Mouse (Mus musculus) kidney, embryonic 14.5 days (tissue): ENCODE measurements at regions not wholly inside any gene's neighbourhood (a gene's known extent, or its start where the extent isn't known, plus 50 kb on each side); places are given as distances from the start of the nearest gene placed in this dataset.

Experiments
- ATAC-seq: fragments of 200-750 bp; cut with Nextera tagmentation; 2 replicates; pipeline ENCODE4 v1.8.0; 2017; ENCODE audit warnings: moderate number of reproducible peaks, mild to moderate bottlenecking, moderate TSS enrichment, moderate library complexity; ENCODE audit not compliant: low FRiP score, low TSS enrichment
- H3K27ac ChIP-seq: fragments of 300-500 bp; sonication (generic); 2 replicates; pipeline ENCODE4 v1.5.1; 2014; ENCODE audit warnings: low read depth, mild to moderate bottlenecking, low read length, moderate library complexity, mixed read lengths
- H3K27me3 ChIP-seq: fragments of 300-500 bp; sonication (generic); 2 replicates; pipeline ENCODE4 v1.6.1; 2014; ENCODE audit warnings: mild to moderate bottlenecking, low read length; ENCODE audit not compliant: control insufficient read depth, insufficient read depth
- H3K36me3 ChIP-seq: fragments of 300-500 bp; sonication (generic); 2 replicates; pipeline ENCODE4 v1.6.1; 2014; ENCODE audit warnings: low read length, mixed read lengths; ENCODE audit not compliant: control insufficient read depth, insufficient read depth
- H3K4me1 ChIP-seq: fragments of 300-500 bp; sonication (generic); 2 replicates; pipeline ENCODE4 v1.6.1; 2014; ENCODE audit warnings: low read length, mixed read lengths; ENCODE audit not compliant: control insufficient read depth, insufficient read depth
- H3K4me2 ChIP-seq: fragments of 300-500 bp; sonication (generic); replicated peaks from 2 replicates; pipeline ENCODE4 v1.6.1; 2014; ENCODE audit warnings: low read depth, mild to moderate bottlenecking, low read length
- H3K4me3 ChIP-seq: fragments of 300-500 bp; sonication (generic); 2 replicates; pipeline ENCODE4 v1.5.1; 2014; ENCODE audit warnings: mild to moderate bottlenecking, low read length
- H3K9ac ChIP-seq: fragments of 300-500 bp; sonication (generic); 2 replicates; pipeline ENCODE4 v1.6.1; 2014; ENCODE audit warnings: low read depth, mild to moderate bottlenecking, low read length, moderate library complexity
- H3K9me3 ChIP-seq: fragments of 300-500 bp; sonication (generic); 2 replicates; pipeline ENCODE4 v1.6.1; 2016; ENCODE audit warnings: low read length; ENCODE audit not compliant: control insufficient read depth
- WGBS: fragments of 180-500 bp; shearing (Covaris S2); extraction: QIAGEN DNeasy Blood & Tissue Kit; methylation state at CpG from one replicate; pipeline ENCODE4 v1.1.7; 2014; 5-methylcytosine and 5-hydroxymethylcytosine counted together

DNA sequence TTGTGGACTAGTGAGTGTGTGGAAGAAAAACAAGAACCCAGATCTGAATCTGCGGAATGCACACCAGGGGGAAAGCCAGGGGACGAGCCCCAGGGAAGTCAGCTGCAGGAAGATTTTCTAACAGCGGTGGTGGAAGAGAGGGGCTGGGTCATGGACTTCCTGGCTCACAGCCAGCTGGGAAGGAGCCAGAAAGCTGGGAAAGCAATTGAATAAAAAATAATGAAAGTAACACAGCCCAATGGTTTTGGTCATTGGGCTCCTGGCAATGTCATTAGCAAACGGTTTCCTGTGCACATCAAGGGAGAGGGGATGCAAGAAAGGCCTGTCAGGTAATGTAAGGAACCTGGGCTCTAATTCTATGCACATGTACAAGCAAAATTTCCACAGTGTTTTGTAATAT, 273.9 kb upstream of the Klf12 start:
- no peak overlapping the region for H3K4me3 ChIP-seq

DNA sequence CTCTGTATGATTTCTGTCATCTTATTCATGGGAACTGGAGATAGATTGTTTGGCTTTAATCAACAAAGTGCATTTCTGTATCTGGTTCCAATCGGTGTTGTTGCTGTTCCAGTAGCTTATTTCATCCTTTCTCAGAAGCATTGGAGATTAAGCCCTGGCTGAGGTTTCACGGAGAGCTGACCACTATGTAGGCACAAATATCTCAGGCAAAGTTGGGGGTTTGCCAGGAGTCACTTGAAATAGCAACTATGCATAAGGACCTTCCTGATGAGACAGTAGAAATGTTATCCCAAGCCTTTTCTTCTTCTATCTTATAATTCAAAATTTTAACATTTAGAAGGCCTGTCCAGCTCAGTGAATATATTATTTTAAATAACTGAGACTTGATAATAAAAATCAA, 268.0 kb upstream of the Klf12 start:
- no peak overlapping the region for H3K4me3 ChIP-seq
- H3K9me3 ChIP-seq: no peaks in the 10 kb centered on the region
- H3K4me2 ChIP-seq: no peak overlapping the region
- no peaks in the 10 kb centered on the region for H3K4me1 ChIP-seq
- 87% methylated on average over 2 of the region's 2 CpGs for WGBS
- H3K36me3 ChIP-seq: no peaks in the 10 kb centered on the region
- no peak for ATAC-seq
- no peak overlapping the region for H3K27ac ChIP-seq
- H3K9ac ChIP-seq: no peak overlapping the region
- no peaks in the 10 kb centered on the region for H3K27me3 ChIP-seq

More for the DNA sequence above, 273.9 kb upstream of the Klf12 start:
- H3K36me3 ChIP-seq: no peaks in the 10 kb centered on the region
- WGBS: 15% methylated on average over 4 of the region's 4 CpGs
- no peak overlapping the region for H3K9ac ChIP-seq
- H3K27me3 ChIP-seq: no peaks in the 10 kb centered on the region
- no peak overlapping the region for H3K4me2 ChIP-seq
- no peak overlapping the region for H3K27ac ChIP-seq
- peak; percentile 39; the same call in 1 of the 2 replicates for ATAC-seq
- no peaks in the 10 kb centered on the region for H3K4me1 ChIP-seq
- no peaks in the 10 kb centered on the region for H3K9me3 ChIP-seq

DNA sequence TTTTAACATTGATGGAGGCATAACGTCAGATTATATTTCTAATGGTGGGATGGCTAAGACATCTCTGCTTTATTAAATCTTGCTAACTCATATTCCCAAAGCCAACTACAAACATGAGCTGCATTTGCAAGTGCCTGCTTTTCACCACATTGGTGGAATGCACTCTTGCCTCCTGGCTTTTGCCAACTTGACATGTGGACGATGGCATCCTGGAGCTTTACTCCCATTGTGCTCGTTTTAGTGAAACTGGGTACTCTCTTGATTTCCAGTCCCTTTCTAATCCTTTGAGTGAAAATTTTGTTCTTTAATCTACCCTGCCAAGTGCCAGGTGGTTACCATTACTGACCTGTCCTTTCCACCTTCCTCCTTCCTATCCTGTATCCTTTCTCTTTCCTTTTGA, 265.8 kb upstream of the Klf12 start:
- no peaks in the 10 kb centered on the region for H3K36me3 ChIP-seq
- no peak overlapping the region for H3K4me3 ChIP-seq
- H3K27me3 ChIP-seq: no peaks in the 10 kb centered on the region
- no peak overlapping the region for H3K27ac ChIP-seq
- H3K4me1 ChIP-seq: no peaks in the 10 kb centered on the region
- H3K4me2 ChIP-seq: no peak overlapping the region
- ATAC-seq: no peak
- no peaks in the 10 kb centered on the region for H3K9me3 ChIP-seq
- WGBS: 91% methylated on average over 3 of the region's 3 CpGs
- H3K9ac ChIP-seq: no peak overlapping the region

DNA sequence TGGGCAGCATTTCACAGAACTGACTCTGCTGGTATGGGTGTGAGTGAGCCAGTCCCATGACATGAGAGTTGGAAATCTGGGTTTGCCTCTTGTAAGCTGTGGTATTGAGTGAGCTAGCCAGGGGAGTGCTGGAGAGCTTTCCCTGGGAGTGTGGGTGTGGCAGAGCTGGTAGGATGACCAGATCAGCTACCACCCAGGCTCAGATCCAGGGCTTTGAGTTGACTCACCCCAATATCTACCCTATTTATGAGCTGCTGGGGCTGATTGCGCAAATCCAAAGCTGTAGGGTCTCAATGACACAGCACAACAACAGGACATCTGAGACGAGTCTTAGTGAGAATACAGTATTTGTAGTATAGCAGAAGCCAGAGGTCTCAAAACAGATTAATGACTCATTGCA, 245.7 kb upstream of the Klf12 start:
- no peaks in the 10 kb centered on the region for H3K4me1 ChIP-seq
- H3K9ac ChIP-seq: no peak overlapping the region
- H3K27ac ChIP-seq: no peak overlapping the region
- ATAC-seq: no peak
- H3K9me3 ChIP-seq: no peaks in the 10 kb centered on the region
- no peaks in the 10 kb centered on the region for H3K36me3 ChIP-seq
- no peaks in the 10 kb centered on the region for H3K27me3 ChIP-seq
- WGBS: 83% methylated on average over 2 of the region's 2 CpGs
- no peak overlapping the region for H3K4me3 ChIP-seq
- no peak overlapping the region for H3K4me2 ChIP-seq

DNA sequence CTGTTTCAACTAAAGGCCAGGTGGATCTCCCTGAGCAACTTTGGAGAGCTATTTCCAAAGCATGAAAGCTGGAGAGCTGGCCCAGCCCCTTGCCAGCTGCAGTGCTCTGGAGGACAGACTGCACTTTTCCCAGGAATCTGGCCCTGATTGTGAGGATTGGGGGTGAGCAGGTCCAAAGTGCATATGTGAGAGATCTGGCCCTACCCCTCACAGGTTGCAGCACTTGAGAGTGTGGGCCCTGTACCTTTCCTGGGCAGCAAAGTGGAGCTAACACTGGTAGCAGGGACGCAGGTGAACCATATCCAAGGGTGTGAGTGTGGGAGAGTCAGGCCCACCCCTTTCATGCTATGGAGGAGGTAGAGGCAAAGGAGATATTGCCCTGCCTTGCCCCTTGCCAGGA, 245.3 kb upstream of the Klf12 start:
- Histone ChIP-seq H3K9ac (no peak overlapping the region), H3K4me3 (no peak overlapping the region), H3K36me3 (no peaks in the 10 kb centered on the region), H3K27me3 (no peaks in the 10 kb centered on the region), H3K9me3 (no peaks in the 10 kb centered on the region), H3K4me2 (no peak overlapping the region), H3K27ac (no peak overlapping the region), H3K4me1 (no peaks in the 10 kb centered on the region)
- no peak for ATAC-seq
- 63% methylated on average over 1 of the region's 1 CpGs for WGBS

DNA sequence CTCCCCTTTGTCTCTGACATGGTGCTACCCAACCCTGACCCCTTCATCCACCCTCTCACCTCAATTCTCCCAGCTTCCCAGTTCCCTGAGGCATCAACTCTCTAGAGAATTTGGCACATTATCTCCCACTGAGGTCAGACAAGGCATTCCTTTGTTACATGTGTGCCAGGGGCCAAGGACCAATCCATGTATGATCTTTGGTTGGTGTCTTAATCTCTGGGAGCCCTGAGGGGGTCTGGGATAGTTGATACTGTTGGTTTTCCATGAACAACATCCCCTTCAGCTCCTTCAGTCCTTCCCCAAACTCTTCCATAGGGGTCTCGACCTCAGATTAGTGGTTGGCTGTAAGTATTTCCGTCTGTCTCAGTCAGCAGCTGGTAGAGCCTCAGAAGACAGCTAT, 224.9 kb upstream of the Klf12 start:
- Histone ChIP-seq H3K9me3 (no peaks in the 10 kb centered on the region), H3K4me2 (no peak overlapping the region), H3K27ac (no peak overlapping the region), H3K4me3 (no peak overlapping the region), H3K36me3 (no peaks in the 10 kb centered on the region), H3K9ac (no peak overlapping the region), H3K4me1 (no peaks in the 10 kb centered on the region), H3K27me3 (no peaks in the 10 kb centered on the region)
- WGBS: 66% methylated on average over 2 of the region's 2 CpGs
- no peak for ATAC-seq

DNA sequence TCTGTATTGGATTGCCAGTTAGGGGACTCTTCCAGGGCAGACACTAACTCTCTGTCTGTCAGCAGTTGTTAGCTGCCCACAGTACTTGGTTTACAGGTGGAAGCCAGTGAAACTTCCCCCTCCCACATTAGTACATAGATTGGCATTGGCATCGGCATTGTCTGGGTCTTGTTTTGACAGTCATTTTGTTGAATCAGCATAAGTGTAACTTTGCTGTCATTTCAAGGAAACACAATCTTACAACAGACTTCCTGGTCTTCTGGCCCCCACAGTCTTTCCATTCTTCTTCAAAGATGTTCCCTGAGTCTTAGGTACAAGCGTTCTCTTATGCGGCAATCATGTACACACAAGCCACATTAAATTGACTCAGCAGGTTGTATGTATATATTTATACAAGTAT, 223.6 kb upstream of the Klf12 start:
- Histone ChIP-seq H3K4me2 (no peak overlapping the region), H3K36me3 (no peaks in the 10 kb centered on the region), H3K9me3 (no peaks in the 10 kb centered on the region), H3K4me1 (no peaks in the 10 kb centered on the region), H3K27me3 (no peaks in the 10 kb centered on the region), H3K4me3 (no peak overlapping the region), H3K27ac (no peak overlapping the region), H3K9ac (no peak overlapping the region)
- WGBS: 94% methylated on average over 3 of the region's 3 CpGs
- no peak for ATAC-seq

DNA sequence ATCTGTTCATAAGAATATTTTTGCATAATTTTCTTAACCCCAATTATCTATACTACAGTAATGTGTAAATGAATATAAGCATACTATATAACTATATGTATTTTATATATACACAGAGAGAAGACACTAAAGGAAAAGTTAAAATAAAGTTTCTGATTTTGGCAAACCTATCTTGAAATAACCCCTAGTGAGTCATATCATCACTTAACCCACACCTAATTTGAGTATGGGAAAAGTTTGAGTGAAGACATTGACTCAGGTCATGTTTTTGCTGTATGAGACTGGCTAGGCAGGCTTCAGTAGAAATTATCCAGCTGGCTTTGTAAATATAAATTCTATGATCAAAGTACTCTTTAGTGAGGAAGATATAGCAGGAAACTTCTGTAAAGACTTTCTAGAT, 223.1 kb upstream of the Klf12 start:
- no peak overlapping the region for H3K4me3 ChIP-seq
- no peak for ATAC-seq
- H3K4me1 ChIP-seq: no peaks in the 10 kb centered on the region
- no peaks in the 10 kb centered on the region for H3K36me3 ChIP-seq
- H3K27me3 ChIP-seq: no peaks in the 10 kb centered on the region
- no peak overlapping the region for H3K9ac ChIP-seq
- H3K27ac ChIP-seq: no peak overlapping the region
- H3K9me3 ChIP-seq: no peaks in the 10 kb centered on the region
- H3K4me2 ChIP-seq: no peak overlapping the region

DNA sequence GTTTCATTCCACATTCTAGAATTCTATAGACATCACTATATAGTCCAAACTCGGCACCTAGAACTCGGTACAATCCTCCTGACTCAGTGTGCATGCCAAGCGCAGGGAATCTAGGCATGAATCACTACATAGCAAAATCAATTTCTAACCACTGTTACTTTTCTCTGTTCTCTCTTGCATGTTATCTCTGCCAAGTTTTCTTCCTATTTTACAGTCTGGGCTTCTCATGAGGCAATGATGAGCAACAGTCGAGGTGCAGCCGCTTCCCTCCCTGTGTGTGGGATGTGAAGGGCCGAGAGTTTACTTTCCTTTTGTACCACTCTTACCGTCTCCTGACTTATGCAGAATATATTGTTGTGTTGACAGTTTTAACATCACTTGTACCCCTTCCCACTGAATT, 204.4 kb upstream of the Klf12 start:
- H3K4me3 ChIP-seq: no peak overlapping the region
- no peaks in the 10 kb centered on the region for H3K27me3 ChIP-seq
- H3K4me1 ChIP-seq: no peaks in the 10 kb centered on the region
- H3K36me3 ChIP-seq: no peaks in the 10 kb centered on the region
- H3K9ac ChIP-seq: no peak overlapping the region
- H3K4me2 ChIP-seq: no peak overlapping the region
- no peak for ATAC-seq
- WGBS: 62% methylated on average over 7 of the region's 7 CpGs
- H3K27ac ChIP-seq: no peak overlapping the region
- no peaks in the 10 kb centered on the region for H3K9me3 ChIP-seq

DNA sequence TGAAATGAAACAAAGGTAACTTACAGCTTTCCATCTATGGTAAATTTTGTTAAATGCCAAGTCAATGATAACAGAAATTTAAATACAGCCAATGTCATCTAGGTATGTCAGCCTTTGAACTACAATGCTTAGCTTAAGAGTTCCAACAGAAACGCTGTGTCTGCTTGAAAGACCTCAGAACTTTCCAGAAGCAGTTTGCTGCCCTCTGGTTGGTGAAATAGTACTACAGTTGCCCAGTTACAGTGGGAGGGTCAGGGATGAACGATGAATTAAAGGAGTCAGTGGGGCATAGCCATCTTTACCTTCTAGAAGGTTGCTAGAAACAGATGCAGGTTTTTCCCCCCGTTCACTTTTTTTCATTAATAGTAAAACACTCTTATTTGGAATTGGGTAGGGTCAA, 201.0 kb upstream of the Klf12 start:
- Histone ChIP-seq H3K27me3 (no peaks in the 10 kb centered on the region), H3K4me2 (no peak overlapping the region), H3K9me3 (no peaks in the 10 kb centered on the region), H3K27ac (no peak overlapping the region), H3K4me1 (no peaks in the 10 kb centered on the region), H3K9ac (no peak overlapping the region), H3K4me3 (no peak overlapping the region), H3K36me3 (no peaks in the 10 kb centered on the region)
- 67% methylated on average over 3 of the region's 3 CpGs for WGBS
- no peak for ATAC-seq
